ENCODE assay signal across 9 mouse cellular contexts in genomic region chr10:43740204-43740865, GRCm38 (mm10).
DNase-seq lines count a peak whose midpoint lies in the region; ATAC-seq and TF ChIP-seq lines count a peak whose summit lies in the region.
"Had no signal": no experiment of that assay in that cellular context is flagged by ENCODE, and none has a peak within 500 bp of the region (broad histone marks: within the 10 kb centered on the region; RNA-seq: fewer than 3 reads in every experiment).

No protein-coding gene starts in this region.

- intact Hi-C loops in left cerebral cortex, adult 2 months (cut with DNase I) = loop anchor here (5.0 kb wide), 1 partner anchor 163 kb away; the partner anchor contains the start of gene Cd24a
- intact Hi-C loops in gastrocnemius, postnatal 14 days (cut with DNase I; ENCODE audit: low total_unique reads) = no loop called here

- DNase-seq in left cerebral cortex, adult 2 months (ENCODE audit: extremely low spot score in 1 of 2, low spot score in 2 of 2) = peak; percentile 20 to 22
- DNase-seq in left cerebral cortex, adult 11 months (ENCODE audit: low spot score) = no peak
- peak; percentile 66 for DNase-seq in embryonic facial prominence, embryonic 11.5 days (ENCODE audit: low spot score)
- DNase-seq in hindbrain, embryonic 14.5 days (ENCODE audit: low spot score) = peak; percentile 55
- DNase-seq in liver, embryonic 14.5 days (ENCODE audit: low read depth in 3 of 3, low spot score in 3 of 3) = no peak
- DNase-seq in cerebellum, adult 11-12 months = no peak
- no peak for DNase-seq in gastrocnemius, postnatal 14 days

- H3K36me3 ChIP-seq in embryonic facial prominence, embryonic 11.5 days (replicated peaks; ENCODE audit: control insufficient read depth, insufficient read depth, low read depth, low read length) = no peaks in the 10 kb centered on the region
- H3K36me3 ChIP-seq in hindbrain, embryonic 14.5 days (replicated peaks; ENCODE audit: control insufficient read depth, insufficient read depth) = no peaks in the 10 kb centered on the region
- no peaks in the 10 kb centered on the region for H3K36me3 ChIP-seq in liver, embryonic 14.5 days (replicated peaks; ENCODE audit: control insufficient read depth, insufficient read depth, low read depth)
- H3K36me3 ChIP-seq in neural tube, embryonic 14.5 days (ENCODE audit: control insufficient read depth, insufficient read depth, low read length) = no peaks in the 10 kb centered on the region

- WGBS in embryonic facial prominence, embryonic 11.5 days = 23% methylated on average over 13 of the region's 13 CpGs
- WGBS in hindbrain, embryonic 14.5 days = 29% methylated on average over 13 of the region's 13 CpGs
- 24% methylated on average over 13 of the region's 13 CpGs for WGBS in liver, embryonic 14.5 days (ENCODE audit: insufficient replicate concordance)
- 37% methylated on average over 13 of the region's 13 CpGs for WGBS in neural tube, embryonic 14.5 days

- no peak overlapping the region for H3K4me3 ChIP-seq in left cerebral cortex, adult 2 months
- H3K4me3 ChIP-seq in embryonic facial prominence, embryonic 11.5 days (ENCODE audit: low read depth, low read length) = no peak overlapping the region
- H3K4me3 ChIP-seq in hindbrain, embryonic 14.5 days (replicated peaks; ENCODE audit: low read length) = no peak overlapping the region
- no peak overlapping the region for H3K4me3 ChIP-seq in liver, embryonic 14.5 days (ENCODE audit: insufficient read depth in 1 of 2, low read depth in 2 of 2, low read length in 2 of 2)
- H3K4me3 ChIP-seq in neural tube, embryonic 14.5 days (ENCODE audit: low read depth, low read length) = no peak overlapping the region

- peak; percentile 58 for ATAC-seq in embryonic facial prominence, embryonic 11.5 days (replicated peaks; ENCODE audit: insufficient number of reproducible peaks, low FRiP score, low TSS enrichment, low read depth)
- peak; percentile 64 for ATAC-seq in hindbrain, embryonic 14.5 days (ENCODE audit: low FRiP score)
- no peak for ATAC-seq in liver, embryonic 14.5 days (ENCODE audit: insufficient read depth)
- ATAC-seq in neural tube, embryonic 14.5 days (ENCODE audit: low read depth) = peak; percentile 54; the same call in 1 of the 2 replicates

- peak overlapping the region; percentile 40; the same call in 1 of the 2 replicates for H3K27ac ChIP-seq in left cerebral cortex, adult 2 months
- H3K27ac ChIP-seq in embryonic facial prominence, embryonic 11.5 days (replicated peaks; ENCODE audit: low read depth, low read length) = no peak overlapping the region
- H3K27ac ChIP-seq in hindbrain, embryonic 14.5 days = peak overlapping the region; percentile 74
- no peak overlapping the region for H3K27ac ChIP-seq in liver, embryonic 14.5 days
- no peak overlapping the region for H3K27ac ChIP-seq in neural tube, embryonic 14.5 days (ENCODE audit: low read depth, low read length)
- H3K27ac ChIP-seq: kidney, postnatal 0 days had no signal

- TF ChIP-seq CTCF in left cerebral cortex, adult 2 months (IDR thresholded peaks at IDR 0.05) = no peak
- no peak for TF ChIP-seq CTCF in liver, embryonic 14.5 days (IDR thresholded peaks at IDR 0.05; ENCODE audit: low read depth)

- no peak overlapping the region for H3K4me2 ChIP-seq in embryonic facial prominence, embryonic 11.5 days (ENCODE audit: low read depth, low read length)
- H3K4me2 ChIP-seq in hindbrain, embryonic 14.5 days (replicated peaks) = peak overlapping the region; percentile 36
- 0 out of 2 replicates have a peak overlapping the region, but pooled peaks have one; percentile 4 for H3K4me2 ChIP-seq in liver, embryonic 14.5 days (ENCODE audit: low read depth)
- no peak overlapping the region for H3K4me2 ChIP-seq in neural tube, embryonic 14.5 days (ENCODE audit: low read depth, low read length)

- no peaks in the 10 kb centered on the region for H3K27me3 ChIP-seq in embryonic facial prominence, embryonic 11.5 days (ENCODE audit: control insufficient read depth, insufficient read depth, low read length)
- no peaks in the 10 kb centered on the region for H3K27me3 ChIP-seq in hindbrain, embryonic 14.5 days (ENCODE audit: control insufficient read depth, insufficient read depth, low read length)
- no peaks in the 10 kb centered on the region for H3K27me3 ChIP-seq in liver, embryonic 14.5 days (ENCODE audit: control insufficient read depth, insufficient read depth, low read length)
- H3K27me3 ChIP-seq in neural tube, embryonic 14.5 days (ENCODE audit: control insufficient read depth, insufficient read depth, low read length) = no peaks in the 10 kb centered on the region

- TF ChIP-seq EP300 in liver, embryonic 14.5 days (IDR thresholded peaks at IDR 0.05; ENCODE audit: low read depth) = no peak

- H3K9ac ChIP-seq in embryonic facial prominence, embryonic 11.5 days (replicated peaks; ENCODE audit: low read length) = peak overlapping the region; percentile 2; the same call in 1 of the 2 replicates
- peak overlapping the region; percentile 44 for H3K9ac ChIP-seq in hindbrain, embryonic 14.5 days
- H3K9ac ChIP-seq in liver, embryonic 14.5 days (replicated peaks) = peak overlapping the region; percentile 31
- H3K9ac ChIP-seq in neural tube, embryonic 14.5 days (replicated peaks; ENCODE audit: low read depth, low read length) = no peak overlapping the region

- no peaks in the 10 kb centered on the region for H3K4me1 ChIP-seq in embryonic facial prominence, embryonic 11.5 days (ENCODE audit: control insufficient read depth, insufficient read depth, low read length)
- H3K4me1 ChIP-seq in hindbrain, embryonic 14.5 days (replicated peaks; ENCODE audit: control insufficient read depth, insufficient read depth, low read length) = peaks cover 13% of the 10 kb centered on the region
- peaks cover 12 to 23% of the 10 kb centered on the region in 2 experiments for H3K4me1 ChIP-seq in liver, embryonic 14.5 days (replicated peaks; ENCODE audit: control insufficient read depth in 2 of 2, insufficient read depth in 2 of 2, low read length in 1 of 2)
- no peaks in the 10 kb centered on the region for H3K4me1 ChIP-seq in neural tube, embryonic 14.5 days (ENCODE audit: control insufficient read depth, insufficient read depth, low read length)

- no peaks in the 10 kb centered on the region for H3K9me3 ChIP-seq in embryonic facial prominence, embryonic 11.5 days (replicated peaks; ENCODE audit: control insufficient read depth, low read length)
- H3K9me3 ChIP-seq in hindbrain, embryonic 14.5 days (ENCODE audit: control insufficient read depth, low read length) = 0 out of 2 replicates have a peak, but pooled peaks cover 3% of the 10 kb centered on the region
- H3K9me3 ChIP-seq in liver, embryonic 14.5 days (ENCODE audit: control insufficient read depth, low read length) = no peaks in the 10 kb centered on the region
- H3K9me3 ChIP-seq in neural tube, embryonic 14.5 days (ENCODE audit: control insufficient read depth, low read length) = no peaks in the 10 kb centered on the region

Comparison
In these comparisons a context has a peak if more than half of its experiments do, and no peak if none do; other contexts are left out.
1. DNase-seq: peak in left cerebral cortex, adult 2 months (2 of 2), embryonic facial prominence, embryonic 11.5 days (single experiment) and hindbrain, embryonic 14.5 days (single experiment); none in left cerebral cortex, adult 11 months (single experiment), liver, embryonic 14.5 days (0 of 3), cerebellum, adult 11-12 months (single experiment) and gastrocnemius, postnatal 14 days (single experiment).
2. H3K27ac ChIP-seq: peak in left cerebral cortex, adult 2 months (single experiment) and hindbrain, embryonic 14.5 days (single experiment); none in embryonic facial prominence, embryonic 11.5 days (single experiment), liver, embryonic 14.5 days (single experiment) and neural tube, embryonic 14.5 days (single experiment).
3. H3K4me2 ChIP-seq: peak in hindbrain, embryonic 14.5 days (single experiment) and liver, embryonic 14.5 days (single experiment); none in embryonic facial prominence, embryonic 11.5 days (single experiment) and neural tube, embryonic 14.5 days (single experiment).